Mouse (Mus musculus) WW6 (cell line): ENCODE measurements around the gene Ccdc15.
"Not testable (repeated sequence)": the region's sequence is repeated elsewhere in the genome, so short reads cannot be mapped to it uniquely, and the experiment has no call there.

Experiments
- DNase-seq: peaks from one replicate; pipeline ENCODE4 v3.0.0-alpha.2; 2013; ENCODE audit warnings: low read depth, low spot score

Gene Ccdc15

GRCm38 (mm10) chr9:37351266-37351665 lies 3.0 kb upstream of the Ccdc15 start:
- no peak for DNase-seq

- DNase-seq: no peak
Observed at GRCm38 (mm10) chr9:37349050-37349449, 818 bp upstream of the Ccdc15 start.

- no peak for DNase-seq
Observed at GRCm38 (mm10) chr9:37347184-37347987, 846 bp downstream of the Ccdc15 start.

GRCm38 (mm10) chr9:37345406-37345805 lies 2.8 kb downstream of the Ccdc15 start:
- DNase-seq: no peak

GRCm38 (mm10) chr9:37329456-37329855 lies 18.8 kb downstream of the Ccdc15 start:
- no peak for DNase-seq

- DNase-seq: no peak
Observed at GRCm38 (mm10) chr9:37301720-37302119, 46.5 kb downstream of the Ccdc15 start.

- not testable (repeated sequence) for DNase-seq
Observed at GRCm38 (mm10) chr9:37300501-37300900, 47.7 kb downstream of the Ccdc15 start.

GRCm38 (mm10) chr9:37295586-37295985 lies 52.6 kb downstream of the Ccdc15 start:
- DNase-seq: no peak

GRCm38 (mm10) chr9:37266622-37267021 lies 81.6 kb downstream of the Ccdc15 start:
- DNase-seq: no peak

- no peak for DNase-seq
Observed at GRCm38 (mm10) chr9:37255889-37256225, 92.4 kb downstream of the Ccdc15 start.

GRCm38 (mm10) chr9:37255149-37255888 lies 92.9 kb downstream of the Ccdc15 start, which contains the start of gene Slc37a2:
Gene Slc37a2 (minus strand): TSS chr9:37255738.
- DNase-seq: no peak

GRCm38 (mm10) chr9:37254531-37255110 lies 93.6 kb downstream of the Ccdc15 start:
- DNase-seq: no peak

- no peak for DNase-seq
Observed at GRCm38 (mm10) chr9:37250631-37251030, 97.6 kb downstream of the Ccdc15 start.

GRCm38 (mm10) chr9:37249976-37250375 lies 98.3 kb downstream of the Ccdc15 start:
- no peak for DNase-seq

- no peak for DNase-seq
Observed at GRCm38 (mm10) chr9:37248381-37248906, 99.8 kb downstream of the Ccdc15 start.

GRCm38 (mm10) chr9:37247429-37247828 lies 100.8 kb downstream of the Ccdc15 start:
- DNase-seq: no peak

- no peak for DNase-seq
Observed at GRCm38 (mm10) chr9:37245810-37246209, 102.4 kb downstream of the Ccdc15 start.

GRCm38 (mm10) chr9:37245404-37245803 lies 102.8 kb downstream of the Ccdc15 start:
- DNase-seq: no peak

- no peak for DNase-seq
Observed at GRCm38 (mm10) chr9:37244600-37244999, 103.6 kb downstream of the Ccdc15 start.

- DNase-seq: no peak
Observed at GRCm38 (mm10) chr9:37242764-37243163, 105.5 kb downstream of the Ccdc15 start.

GRCm38 (mm10) chr9:37235951-37236737 lies 112.1 kb downstream of the Ccdc15 start:
- DNase-seq: no peak
